Mouse (Mus musculus) CH12.LX (cell line): ENCODE results near the gene Ren1. TPM values are rescaled to one million over a fixed set of nuclear protein-coding genes. Genes with fewer than 3 reads are reported as not detected.

Source experiments
- DNase-seq: peaks from one replicate; pipeline ENCODE4 v3.0.0-alpha.2; 2013; ENCODE audit errors: extremely low read depth
- H3K27ac ChIP-seq: 2 replicates; pipeline ENCODE4 v1.5.1; 2012; ENCODE audit warnings: low read depth, mild to moderate bottlenecking, control low read depth, moderate library complexity; ENCODE audit not compliant: insufficient read depth
- H3K27me3 ChIP-seq: replicated peaks from 2 replicates; pipeline ENCODE3; 2012; ENCODE audit warnings: inconsistent platforms
- H3K36me3 ChIP-seq, 2 experiments: replicated peaks in 1 of 2; 2 replicates each; pipeline versions ENCODE3 to v1.6.1; 2012; ENCODE audit warnings: inconsistent platforms in 1 of 2, low read length in 1 of 2, mild to moderate bottlenecking in 1 of 2, mixed read lengths in 1 of 2, moderate library complexity in 1 of 2; ENCODE audit not compliant: control insufficient read depth in 1 of 2, insufficient read depth in 1 of 2
- H3K4me1 ChIP-seq, 2 experiments: 2 replicates each; pipeline ENCODE4 v1.6.1; 2012; ENCODE audit warnings: inconsistent platforms in 1 of 2, moderate library complexity in 1 of 2; ENCODE audit not compliant: insufficient read depth in 2 of 2, control insufficient read depth in 1 of 2
- H3K4me2 ChIP-seq: 2 replicates; pipeline ENCODE4 v1.6.1; 2012; ENCODE audit warnings: low read depth, mild to moderate bottlenecking, control low read depth; ENCODE audit not compliant: poor library complexity, insufficient read depth, severe bottlenecking
- H3K4me3 ChIP-seq, 3 experiments: fragments of 150-350 bp in 1 of 3; sonication (generic) in 1 of 3; replicated peaks in 1 of 3; 2 replicates each; pipeline versions ENCODE3 to v1.5.1; 2011 to 2012; ENCODE audit warnings: low read depth in 2 of 3, low read length in 2 of 3, mild to moderate bottlenecking in 2 of 3, moderate library complexity in 2 of 3, control low read depth in 1 of 3, improper control_type of control experiment in 1 of 3, inconsistent platforms in 1 of 3, mixed read lengths in 1 of 3; ENCODE audit not compliant: poor library complexity in 1 of 3
- H3K79me2 ChIP-seq: replicated peaks from 2 replicates; pipeline ENCODE4 v1.6.1; 2012; ENCODE audit warnings: mild to moderate bottlenecking, moderate library complexity; ENCODE audit not compliant: control insufficient read depth, poor library complexity, insufficient read depth, severe bottlenecking; ENCODE audit errors: extremely low read depth
- H3K9ac ChIP-seq: 2 replicates; pipeline ENCODE4 v1.6.1; 2012; ENCODE audit warnings: low read depth, mild to moderate bottlenecking, control low read depth, moderate library complexity; ENCODE audit not compliant: insufficient read depth
- H3K9me3 ChIP-seq: replicated peaks from 2 replicates; pipeline ENCODE3; 2012; ENCODE audit warnings: low read length, inconsistent platforms, mixed read lengths
- BHLHE40 ChIP-seq: IDR thresholded peaks from 2 replicates; pipeline ENCODE4 v1.6.1; 2011; ENCODE audit warnings: mild to moderate bottlenecking, low read depth, low read length, improper control_type of control experiment
- CHD2 ChIP-seq: IDR thresholded peaks from 2 replicates; pipeline ENCODE4 v1.6.1; 2011; ENCODE audit warnings: low read length, improper control_type of control experiment
- E2F4 ChIP-seq: IDR thresholded peaks from 2 replicates; pipeline ENCODE4 v1.6.1; 2011; ENCODE audit warnings: low read depth, low read length, improper control_type of control experiment; ENCODE audit not compliant: insufficient replicate concordance
- ELF1 ChIP-seq: IDR thresholded peaks from 2 replicates; pipeline ENCODE4 v1.6.1; 2014; ENCODE audit warnings: low read depth, mild to moderate bottlenecking, inconsistent platforms, low read length, improper control_type of control experiment
- EP300 ChIP-seq: IDR thresholded peaks from 2 replicates; pipeline ENCODE4 v1.6.1; 2011; ENCODE audit warnings: low read length, improper control_type of control experiment
- ETS1 ChIP-seq: conservative IDR thresholded peaks from 2 replicates; pipeline ENCODE4 v1.6.1; 2012; ENCODE audit warnings: low read depth, mild to moderate bottlenecking, inconsistent platforms, low read length, improper control_type of control experiment, moderate library complexity
- HCFC1 ChIP-seq: IDR thresholded peaks from 2 replicates; pipeline ENCODE4 v1.6.1; 2012; ENCODE audit warnings: low read depth, mild to moderate bottlenecking, inconsistent platforms, low read length, improper control_type of control experiment
- MAFK ChIP-seq: IDR thresholded peaks from 2 replicates; pipeline ENCODE4 v1.6.1; 2011; ENCODE audit warnings: low read length, improper control_type of control experiment; ENCODE audit not compliant: insufficient replicate concordance
- MAX ChIP-seq: IDR thresholded peaks from 2 replicates; pipeline ENCODE4 v1.6.1; 2011; ENCODE audit warnings: low read length, improper control_type of control experiment
- MEF2A ChIP-seq: IDR thresholded peaks from 2 replicates; pipeline ENCODE4 v1.6.1; 2014; ENCODE audit warnings: low read depth, mild to moderate bottlenecking, inconsistent platforms, low read length, improper control_type of control experiment, borderline replicate concordance
- MXI1 ChIP-seq: IDR thresholded peaks from 2 replicates; pipeline ENCODE4 v1.6.1; 2011; ENCODE audit warnings: mild to moderate bottlenecking, low read depth, low read length, improper control_type of control experiment
- MYC ChIP-seq: IDR thresholded peaks from 2 replicates; pipeline ENCODE4 v1.6.1; 2011; ENCODE audit warnings: low read depth, mild to moderate bottlenecking, improper control_type of control experiment, low read length
- NELFE ChIP-seq: IDR thresholded peaks from 2 replicates; pipeline ENCODE4 v1.6.1; 2011; ENCODE audit warnings: low read depth, low read length, improper control_type of control experiment
- POLR2AphosphoS2 ChIP-seq: IDR thresholded peaks from 2 replicates; pipeline ENCODE4 v1.6.1; 2011; ENCODE audit warnings: low read depth, low read length, improper control_type of control experiment
- TBP ChIP-seq: conservative IDR thresholded peaks from 2 replicates; pipeline ENCODE4 v1.6.1; 2011; ENCODE audit warnings: low read depth, low read length, improper control_type of control experiment
- TCF12 ChIP-seq: IDR thresholded peaks from 2 replicates; pipeline ENCODE4 v1.6.1; 2014; ENCODE audit warnings: low read depth, mild to moderate bottlenecking, inconsistent platforms, low read length, improper control_type of control experiment
- dilution Hi-C: fragments of 300-500 bp; cut with MboI; formaldehyde crosslinking; loops from 2 replicates; pipeline ENCODE4 v1.14.3; 2020; ENCODE audit warnings: low sequenced_read_pairs; ENCODE audit not compliant: extremely low pct_unique_long_range_greater_than_20kb, extremely low pct_ligation_motif_present
- in situ Hi-C: fragments of 300-500 bp; cut with MboI; formaldehyde crosslinking; loops from 3 replicates; pipeline ENCODE4 v1.14.3; 2019; ENCODE audit warnings: low sequenced_read_pairs, low pct_ligation_motif_present, low pct_unique_long_range_greater_than_20kb, mixed read lengths
- polyA plus RNA-seq: library from polyadenylated mRNA; unstranded; fragments of >175 nt; gene quantifications from 2 replicates; pipeline ENCODE4 v1.2.1, GENCODE M21; 2012; ENCODE audit warnings: low read depth; ENCODE audit not compliant: insufficient read length
- total RNA-seq, 2 experiments: library from RNA; depleted of rRNA; stranded (reverse); fragments of 300-350 nt in 1 of 2; fragments of >200 nt in 1 of 2; gene quantifications; 2 replicates each; pipeline ENCODE4 v1.2.3; 2012 to 2014

The Ren1 gene
- total and polyA plus RNA-seq, 3 experiments = 0.08 TPM; not detected in 2

DNA sequence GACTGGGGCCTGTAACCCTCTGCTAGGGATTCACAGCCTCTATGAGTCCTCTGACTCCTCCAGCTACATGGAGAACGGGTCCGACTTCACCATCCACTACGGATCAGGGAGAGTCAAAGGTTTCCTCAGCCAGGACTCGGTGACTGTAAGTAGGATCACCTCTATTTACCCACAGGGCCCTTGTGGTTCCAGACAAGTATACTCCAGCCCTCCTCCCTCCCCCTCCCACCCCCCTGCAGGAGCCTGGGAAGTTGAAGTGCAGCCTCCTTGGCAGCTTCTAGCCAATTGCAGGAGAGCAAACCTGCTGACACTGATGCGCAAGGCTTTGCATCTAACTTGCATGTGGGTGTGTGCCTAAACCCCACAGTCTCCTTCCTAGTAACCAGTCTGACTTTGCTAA, 5.2 kb downstream of the Ren1 start:
- in situ Hi-C loops = loop anchor here (25.0 kb wide), 1 partner anchor 318 kb away; the partner anchor contains the start of genes Mdm4 and Pik3c2b
- no peak for TF ChIP-seq POLR2AphosphoS2
- no peak for TF ChIP-seq ELF1
- TF ChIP-seq TBP = no peak
- no peak for TF ChIP-seq MAFK
- no peak for TF ChIP-seq ETS1
- TF ChIP-seq MYC = no peak
- TF ChIP-seq CHD2 = no peak
- no peak for TF ChIP-seq MEF2A
- TF ChIP-seq EP300 = no peak
- no peak for TF ChIP-seq E2F4
- no peak for TF ChIP-seq MAX
- TF ChIP-seq HCFC1 = no peak
- TF ChIP-seq BHLHE40 = no peak
- TF ChIP-seq MXI1 = no peak
- Histone ChIP-seq H3K4me1 (peaks cover 18 to 32% of the 10 kb centered on the region in 2 experiments), H3K36me3 (no peaks in the 10 kb centered on the region), H3K9me3 (no peaks in the 10 kb centered on the region), H3K27me3 (peaks cover 78% of the 10 kb centered on the region), H3K79me2 (no peaks in the 10 kb centered on the region), H3K27ac (no peak overlapping the region), H3K9ac (no peak overlapping the region), H3K4me3 (no peak overlapping the region), H3K4me2 (peak overlapping the region; percentile 39; the same call in 1 of the 2 replicates)
- DNase-seq = peak; percentile 51
- dilution Hi-C loops = no loop called here

DNA sequence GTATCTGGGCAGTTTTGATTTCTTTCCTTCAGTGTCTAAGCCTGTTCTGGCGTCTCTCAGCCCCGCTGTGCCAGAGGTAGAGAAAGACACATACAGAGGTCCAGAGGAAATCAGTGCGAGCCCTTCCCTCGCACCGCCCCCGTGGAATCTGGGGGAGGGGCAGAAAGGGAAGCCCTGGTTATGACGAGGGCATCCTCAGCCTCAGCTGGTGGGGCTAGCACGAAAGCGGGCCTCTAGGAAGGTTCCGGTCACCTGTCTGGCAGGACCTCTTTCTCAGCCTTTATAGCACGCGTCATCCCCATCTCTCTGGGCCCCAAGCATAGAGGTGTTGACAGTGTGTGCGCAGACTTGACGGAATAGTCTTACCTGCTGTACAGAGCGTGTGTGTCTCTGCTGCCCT, 5.6 kb downstream of the Ren1 start:
- Histone ChIP-seq H3K27ac (no peak overlapping the region), H3K27me3 (peaks cover 76% of the 10 kb centered on the region), H3K4me3 (peak overlapping the region in 1 of 3 experiments; percentile 9), H3K4me1 (peaks cover 18 to 32% of the 10 kb centered on the region in 2 experiments), H3K9me3 (peaks cover 1% of the 10 kb centered on the region), H3K9ac (no peak overlapping the region), H3K4me2 (peak overlapping the region; percentile 39), H3K36me3 (no peaks in the 10 kb centered on the region), H3K79me2 (no peaks in the 10 kb centered on the region)
- TF ChIP-seq ETS1 (peak; percentile 58), TCF12 (no peak), NELFE (no peak), BHLHE40 (0 out of 2 replicates have a peak, but pooled peaks have one; percentile 6)
- dilution Hi-C loops (no loop called here), in situ Hi-C loops (loop anchor here (25.0 kb wide), 1 partner anchor 319 kb away; the partner anchor contains the start of genes Mdm4 and Pik3c2b)
- DNase-seq = peak; percentile 27
